Mouse (Mus musculus) cerebellum, adult 11 months (tissue): Measurements from ENCODE around the gene Bpgm.

Experiments
- DNase-seq: peaks from one replicate; pipeline ENCODE4 v3.0.0; 2022

Bpgm gene

GRCm38 (mm10) chr6:34486071-34486626 lies 10.1 kb downstream of the Bpgm start:
- DNase-seq = peak; percentile 19

- no peak for DNase-seq
These were observed 17.5 kb downstream of the Bpgm start for GRCm38 (mm10) chr6:34493327-34494095.

DNA sequence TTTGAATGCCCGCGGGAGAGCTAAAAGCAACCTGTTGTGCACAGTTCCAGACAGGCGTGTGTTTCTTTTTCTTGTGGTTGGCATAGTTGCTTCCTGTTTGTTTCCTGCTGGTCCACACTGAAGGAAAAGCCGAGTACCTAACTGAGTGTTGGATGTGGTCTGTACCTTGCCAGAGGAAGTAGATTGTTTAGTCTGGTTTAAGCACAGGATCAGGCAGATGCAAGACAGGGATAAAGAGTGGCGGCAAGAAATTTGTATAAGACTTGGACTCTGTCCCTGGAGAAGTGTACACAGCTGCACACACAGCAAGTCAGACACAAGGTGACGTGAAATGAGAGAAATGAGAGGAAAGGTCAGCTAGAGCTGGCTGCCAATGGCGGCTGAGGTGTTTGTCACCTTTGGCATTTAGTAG lies 19.1 kb downstream of the Bpgm start:
- DNase-seq = no peak

DNA sequence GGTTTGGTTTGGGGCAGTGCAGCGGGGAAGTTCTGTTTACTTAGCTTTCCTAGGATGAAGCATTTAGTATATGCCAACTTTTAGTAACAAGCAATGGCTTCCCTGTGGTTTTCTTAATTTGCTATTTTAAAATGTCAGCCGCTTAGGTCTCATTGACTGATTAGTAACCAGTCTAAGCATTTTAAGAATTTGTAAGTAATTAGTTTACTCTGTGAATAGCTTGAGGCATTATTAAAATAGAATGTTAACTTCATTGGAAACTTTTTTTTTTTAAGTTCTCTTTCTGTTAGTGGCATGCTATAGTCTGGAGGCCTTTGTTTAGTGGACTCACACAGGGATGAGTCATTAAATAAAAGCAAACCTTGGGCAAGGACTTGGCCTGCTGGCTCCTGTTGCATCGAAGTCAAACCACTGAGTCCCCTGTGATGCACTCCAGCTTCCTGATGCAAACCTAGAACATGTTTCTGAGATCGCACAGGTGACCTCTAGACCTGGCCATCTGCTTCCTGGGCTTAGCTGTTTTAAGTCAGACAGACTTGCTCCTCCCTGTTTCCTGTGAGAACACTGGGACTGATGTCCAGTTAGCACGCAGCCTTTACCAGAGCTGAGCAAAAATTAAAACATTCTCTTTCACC lies 22.1 kb downstream of the Bpgm start:
- DNase-seq = no peak

GRCm38 (mm10) chr6:34502291-34502690 lies 26.3 kb downstream of the Bpgm start:
- no peak for DNase-seq

- no peak for DNase-seq
These were observed 29.9 kb downstream of the Bpgm start for GRCm38 (mm10) chr6:34505957-34506356.

- DNase-seq = no peak
These were observed 31.6 kb downstream of the Bpgm start for GRCm38 (mm10) chr6:34507581-34507980.

DNA sequence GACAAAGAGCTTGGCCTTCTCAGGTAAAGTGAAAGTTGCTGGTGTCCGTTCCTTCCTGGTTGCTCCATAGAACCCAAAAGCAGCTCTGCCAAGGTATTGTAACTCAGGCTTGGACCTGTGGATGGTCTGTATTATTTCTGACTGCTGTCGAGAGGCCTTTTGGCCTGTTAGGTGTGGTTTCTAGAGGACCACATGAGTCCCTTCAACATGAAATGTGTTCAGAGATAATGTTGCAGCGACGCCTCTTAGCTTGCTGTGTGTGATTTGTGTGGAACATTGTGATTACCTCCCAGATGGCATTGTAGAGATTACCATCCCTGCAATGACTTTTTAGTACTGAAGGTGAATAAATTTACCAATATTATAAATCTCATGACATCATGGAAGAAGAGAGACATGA lies 32.0 kb downstream of the Bpgm start:
- no peak for DNase-seq

GRCm38 (mm10) chr6:34510277-34510676 lies 34.3 kb downstream of the Bpgm start:
- DNase-seq = no peak

DNA sequence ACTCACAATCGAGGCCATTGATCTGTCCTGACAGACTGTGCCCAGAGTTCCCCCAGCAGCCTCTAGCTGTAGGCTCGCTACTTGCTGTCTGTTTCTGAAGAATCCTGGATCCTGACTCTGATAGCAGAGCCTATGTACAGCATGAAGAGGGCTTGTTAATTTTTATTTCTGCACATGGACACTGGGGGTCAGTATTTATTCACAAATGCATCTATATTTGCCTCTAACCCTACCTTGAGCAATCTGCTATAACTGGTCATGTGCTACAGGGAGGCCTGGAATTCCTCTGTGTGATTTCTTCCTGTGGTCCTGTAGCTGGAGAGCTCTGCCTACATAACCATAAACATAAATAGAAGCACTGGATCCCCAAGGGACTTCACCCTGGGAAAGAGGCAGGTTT lies 35.4 kb downstream of the Bpgm start:
- DNase-seq = no peak

DNA sequence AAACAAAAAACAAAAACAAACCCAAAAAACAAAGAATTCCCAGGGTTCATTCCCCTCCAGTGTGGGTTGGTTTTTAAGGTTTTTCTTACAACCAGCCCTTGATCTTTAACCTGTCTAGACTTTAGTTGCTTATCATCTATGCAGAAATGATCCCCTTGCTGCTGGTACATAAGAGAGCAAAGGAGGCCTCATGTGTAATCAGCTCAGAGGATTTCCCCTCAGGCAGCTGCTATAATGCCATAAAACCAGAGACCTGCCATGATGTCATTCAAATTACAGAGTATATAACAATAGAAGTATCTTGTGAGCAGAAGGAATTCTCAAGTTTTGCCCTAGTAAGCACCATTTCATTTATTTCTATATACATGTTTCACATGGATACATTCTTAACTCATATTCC lies 36.7 kb downstream of the Bpgm start:
- no peak for DNase-seq

DNA sequence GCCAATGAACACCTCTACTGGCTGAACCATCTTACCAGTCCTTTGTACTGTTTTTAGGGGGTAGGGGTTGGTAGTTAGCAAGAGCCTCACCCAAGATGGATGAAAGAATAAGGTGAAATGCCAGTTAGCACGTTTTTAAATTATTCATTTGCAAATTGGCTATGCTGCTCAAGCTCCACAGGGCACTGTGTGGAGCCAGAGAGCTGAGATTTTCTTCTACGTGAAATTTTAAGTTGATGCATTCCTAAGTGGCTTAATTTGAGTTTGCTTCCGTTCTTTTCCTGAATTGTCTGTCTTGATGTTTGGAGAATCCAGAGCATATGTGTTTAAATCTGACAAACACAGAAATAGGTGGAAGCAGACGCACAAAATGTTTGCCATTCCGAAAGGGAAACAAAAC lies 38.6 kb downstream of the Bpgm start:
- no peak for DNase-seq

DNA sequence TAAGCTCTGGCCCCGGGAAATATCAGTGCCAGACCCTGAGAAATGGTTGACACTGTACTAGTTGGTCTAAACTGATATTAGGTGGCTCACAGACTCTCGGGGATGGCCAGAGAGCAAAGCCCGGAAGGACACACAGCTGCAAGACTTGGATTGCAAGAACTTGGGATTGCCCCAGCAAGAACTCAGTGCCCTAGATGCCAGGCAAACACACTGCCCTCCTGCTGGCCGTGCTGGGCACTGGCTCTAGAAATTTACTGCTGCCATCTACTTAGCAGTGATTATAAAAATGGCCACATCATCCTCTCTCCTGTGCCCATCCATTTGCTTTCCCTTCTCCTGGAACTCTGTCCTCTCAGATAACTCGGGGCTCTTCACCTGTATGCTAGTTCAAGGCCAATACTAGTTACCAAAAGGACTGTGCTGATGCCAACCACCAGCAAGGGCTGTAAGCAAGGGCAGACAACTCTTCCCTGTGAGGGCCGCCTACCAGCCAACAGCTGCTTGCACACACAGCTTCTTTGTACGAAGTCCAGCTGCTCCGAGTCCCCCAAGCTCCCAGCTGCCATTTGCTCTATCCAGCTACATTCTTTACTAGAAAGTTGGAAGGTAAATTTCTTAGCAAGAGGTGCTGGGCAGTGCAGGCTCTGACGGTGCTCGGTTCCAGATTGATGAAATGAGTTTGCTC lies 39.2 kb downstream of the Bpgm start:
- no peak for DNase-seq

DNA sequence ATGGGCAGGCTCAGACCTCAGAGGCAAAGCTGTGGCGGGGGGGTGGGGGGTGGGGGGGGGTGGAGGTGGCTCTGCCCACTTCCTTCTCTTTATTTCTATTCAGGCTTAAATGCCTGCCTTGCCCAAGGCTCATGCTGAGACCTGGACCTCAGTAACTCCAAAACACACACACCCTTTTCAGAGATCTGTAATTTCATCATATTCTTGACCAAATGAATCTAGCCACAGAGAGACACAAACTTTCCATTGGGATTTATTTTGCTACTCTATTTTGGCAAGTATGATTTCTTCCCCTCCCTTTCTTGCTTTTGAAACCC lies 39.7 kb downstream of the Bpgm start:
- no peak for DNase-seq

DNA sequence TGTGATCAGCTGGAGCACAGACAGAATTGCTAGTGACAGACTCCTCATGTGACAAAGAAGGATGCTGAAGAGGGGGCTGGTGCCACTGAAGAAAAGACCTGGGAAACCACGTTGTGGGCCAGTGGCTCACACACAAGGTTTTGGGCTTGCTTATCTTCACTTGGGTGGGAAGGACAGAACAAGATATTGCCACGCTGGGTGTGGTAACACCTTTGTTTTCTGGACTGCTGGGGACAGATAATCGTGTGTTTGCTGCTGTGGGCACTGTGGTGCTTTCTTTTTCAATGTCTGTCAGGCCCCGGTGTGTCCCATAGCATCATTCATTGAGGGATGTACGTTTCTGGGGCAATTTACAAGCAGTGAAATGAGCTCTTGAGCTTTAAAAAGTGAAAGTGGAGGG lies 41.7 kb downstream of the Bpgm start:
- DNase-seq = no peak

GRCm38 (mm10) chr6:34519087-34519486 lies 43.1 kb downstream of the Bpgm start:
- DNase-seq = no peak

DNA sequence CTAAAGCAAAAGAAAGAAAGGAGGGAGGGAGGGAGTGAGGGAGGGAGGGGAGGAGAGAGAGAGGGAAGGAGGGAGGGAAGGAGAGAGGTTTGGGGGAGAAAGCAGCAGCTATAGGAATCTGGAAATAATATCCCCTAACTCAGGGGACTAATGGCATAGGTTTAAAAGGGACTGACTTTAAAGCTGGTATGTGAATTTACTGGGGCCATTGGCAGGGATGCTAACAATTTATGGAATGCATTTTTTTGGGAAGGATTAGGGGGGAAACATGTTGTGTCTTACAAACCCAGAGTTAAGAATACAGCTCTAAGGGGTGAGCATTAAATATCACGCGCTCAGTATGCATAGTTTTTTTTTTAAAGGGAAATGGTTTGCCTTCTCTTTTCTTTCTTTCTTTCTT lies 44.5 kb downstream of the Bpgm start:
- no peak for DNase-seq

DNA sequence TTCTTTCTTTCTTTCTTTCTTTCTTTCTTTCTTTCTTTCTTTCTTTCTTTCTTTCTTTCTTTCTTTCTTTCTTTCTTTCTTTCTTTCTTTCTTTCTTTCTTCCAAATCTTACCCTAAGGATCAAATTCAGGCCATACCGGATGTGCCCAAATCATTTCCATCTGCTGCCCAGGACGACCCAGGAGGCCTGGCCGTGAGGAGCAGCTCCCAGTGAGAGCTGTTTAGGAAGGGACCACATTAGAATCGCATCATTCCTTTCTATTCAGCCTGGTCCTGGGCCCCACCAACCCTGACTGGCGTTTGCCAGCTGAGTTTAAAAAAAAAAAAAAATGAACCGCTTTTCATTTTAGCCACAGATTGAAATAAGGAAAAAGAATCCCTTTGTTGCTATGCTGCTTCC lies 44.9 kb downstream of the Bpgm start:
- DNase-seq = no peak

- no peak for DNase-seq
These were observed 47.5 kb downstream of the Bpgm start for GRCm38 (mm10) chr6:34523476-34523875.

GRCm38 (mm10) chr6:34525499-34525924 lies 49.5 kb downstream of the Bpgm start:
- no peak for DNase-seq

DNA sequence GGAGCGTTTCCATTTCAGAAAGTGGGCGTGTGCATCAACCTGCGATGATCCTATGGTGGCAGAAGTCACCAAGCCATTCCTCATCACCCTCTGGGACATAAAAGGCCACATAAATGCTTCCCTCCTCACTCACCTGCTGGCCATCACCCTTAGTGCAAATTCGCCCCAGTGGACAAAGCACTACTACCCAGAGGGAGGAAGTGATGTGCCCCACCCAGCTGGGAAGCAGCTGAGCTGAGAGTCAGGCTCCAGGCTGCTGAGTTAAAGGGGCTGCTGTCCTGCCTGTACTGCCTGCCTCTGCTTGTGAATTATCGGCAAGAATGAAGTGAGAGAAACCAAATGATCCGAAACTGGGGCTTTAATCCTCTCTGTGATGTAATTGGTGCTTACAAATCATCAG lies 49.9 kb downstream of the Bpgm start:
- DNase-seq = no peak

DNA sequence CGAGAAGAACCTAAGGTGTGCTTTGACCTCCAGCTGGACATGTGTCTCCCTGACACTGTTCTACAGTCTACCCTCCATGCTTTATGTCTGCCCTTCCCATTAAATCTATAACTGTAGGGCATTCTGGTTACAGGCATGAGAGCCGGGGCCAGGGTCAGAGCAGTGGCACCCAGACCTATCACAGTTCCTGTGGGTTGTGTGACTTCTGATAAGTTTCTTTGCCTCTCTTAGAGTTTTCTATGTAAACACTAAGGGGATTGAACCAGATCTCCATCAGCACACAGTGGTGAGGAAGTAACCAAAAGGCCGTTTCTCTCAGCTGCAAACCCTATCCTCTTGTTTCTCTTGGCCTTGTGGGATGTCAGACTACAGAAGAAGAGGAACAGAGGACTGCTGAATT lies 50.4 kb downstream of the Bpgm start:
- no peak for DNase-seq

- DNase-seq = no peak
These were observed 52.1 kb downstream of the Bpgm start for GRCm38 (mm10) chr6:34528131-34528530.

DNA sequence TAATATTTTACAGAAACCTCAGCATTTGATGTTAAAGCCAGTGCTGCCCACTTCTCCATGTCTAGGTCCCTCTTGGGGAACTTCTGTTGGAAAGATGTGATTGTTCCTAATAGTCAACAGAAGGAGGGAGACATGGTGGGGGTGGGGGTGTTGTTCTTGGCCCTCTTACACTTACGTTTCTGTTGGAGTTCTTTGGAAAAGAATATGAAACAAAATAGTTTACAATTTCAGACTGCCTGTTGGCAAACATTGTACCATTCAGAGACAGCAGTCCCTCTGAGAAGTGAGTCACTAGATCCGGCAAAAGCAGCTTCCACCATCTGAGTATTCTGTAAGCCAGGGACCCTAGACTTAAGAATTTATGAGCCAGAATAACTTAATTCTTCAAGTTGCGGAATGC lies 54.0 kb downstream of the Bpgm start:
- no peak for DNase-seq
